Mouse (Mus musculus) testis, adult 2 months (tissue): ENCODE measurements around the gene Fbxl7.

Source experiments
- CTCF ChIP-seq: fragments of 200-500 bp; IDR thresholded peaks from 2 replicates; pipeline ENCODE4 v1.5.1; 2012; ENCODE audit warnings: low read depth, mild to moderate bottlenecking, inconsistent platforms, low read length, moderate library complexity; ENCODE audit not compliant: control insufficient read depth, insufficient read depth, insufficient replicate concordance
- POLR2A ChIP-seq: fragments of 200-500 bp; IDR thresholded peaks from 2 replicates; pipeline ENCODE4 v1.6.1; 2012; ENCODE audit warnings: low read depth, mild to moderate bottlenecking, inconsistent platforms, low read length, moderate library complexity; ENCODE audit not compliant: control insufficient read depth

DNA sequence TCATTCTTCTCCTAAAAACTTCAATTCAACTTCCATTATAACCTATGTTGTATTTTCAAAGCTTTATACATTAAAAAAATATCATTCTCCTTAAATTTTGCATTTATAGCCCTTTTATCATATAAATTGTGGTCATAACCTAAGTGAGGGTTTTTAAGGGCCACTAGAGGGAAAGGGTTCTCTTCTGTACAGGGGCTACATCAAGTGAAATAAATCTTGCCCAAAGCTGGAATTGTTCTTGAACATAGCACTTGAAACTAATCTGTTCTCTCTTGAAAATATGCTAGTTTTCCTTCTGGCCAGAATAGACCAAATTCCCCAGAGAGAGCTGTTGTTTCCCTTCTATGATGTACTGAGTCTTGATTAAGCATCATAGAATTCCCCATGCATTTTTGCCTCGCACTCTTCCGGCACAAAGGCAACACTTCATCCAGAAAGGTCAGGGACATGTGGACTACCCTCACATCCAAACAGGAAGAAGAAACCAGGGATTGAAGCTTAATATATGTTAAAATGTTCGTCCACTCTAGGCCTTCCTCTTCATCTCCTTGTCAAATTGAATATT is 95.8 kb downstream of the Fbxl7 start:
- TF ChIP-seq POLR2A (no peak), CTCF (no peak)
